Mouse (Mus musculus): Measurements from ENCODE around the gene Rimbp3. TPM values are rescaled to one million over a fixed set of nuclear protein-coding genes. Genes with fewer than 3 reads are reported as not detected.

The Rimbp3 gene
- total and polyA plus RNA-seq, 2 experiments = not detected

GRCm38 (mm10) chr16:17204990-17205389 is 3.4 kb upstream of the Rimbp3 start:
- no peak overlapping the region for H3K9ac ChIP-seq (ENCODE audit: low read depth, low read length)
- H3K27me3 ChIP-seq (ENCODE audit: control insufficient read depth, insufficient read depth, low read length) = peaks cover 4% of the 10 kb centered on the region; the same call in 1 of the 2 replicates
- peak; percentile 54 for DNase-seq (ENCODE audit: extremely low read depth, low read depth, low spot score)
- peaks cover 1% of the 10 kb centered on the region for H3K4me1 ChIP-seq (ENCODE audit: control insufficient read depth, insufficient read depth, low read length)
- H3K36me3 ChIP-seq (ENCODE audit: control insufficient read depth, insufficient read depth, low read length) = no peaks in the 10 kb centered on the region
- TF ChIP-seq POLR2A (IDR thresholded peaks at IDR 0.05; ENCODE audit: extremely low read depth, insufficient read depth, low read length) = no peak
- peak; percentile 47 for TF ChIP-seq CTCF (IDR thresholded peaks at IDR 0.05; ENCODE audit: low read depth, low read length)
- H3K27ac ChIP-seq (replicated peaks; ENCODE audit: insufficient read depth, low read depth, low read length) = no peak overlapping the region
- WGBS = 4% methylated on average over 6 of the region's 6 CpGs
- H3K4me3 ChIP-seq (ENCODE audit: insufficient read depth, low read depth, low read length) = no peak overlapping the region
- peaks cover 13% of the 10 kb centered on the region; the same call in 1 of the 2 replicates for H3K79me2 ChIP-seq (ENCODE audit: control insufficient read depth, insufficient read depth, low read length)

- H3K4me3 ChIP-seq (ENCODE audit: insufficient read depth, low read depth, low read length) = peak overlapping the region; percentile 61
- no peak for TF ChIP-seq POLR2A (IDR thresholded peaks at IDR 0.05; ENCODE audit: extremely low read depth, insufficient read depth, low read length)
- no peak; the same call in 1 of the 2 replicates for TF ChIP-seq CTCF (IDR thresholded peaks at IDR 0.05; ENCODE audit: low read depth, low read length)
- WGBS = under 1% methylated on average over 37 of the region's 37 CpGs
- peaks cover 4% of the 10 kb centered on the region; the same call in 1 of the 2 replicates for H3K27me3 ChIP-seq (ENCODE audit: control insufficient read depth, insufficient read depth, low read length)
- H3K4me1 ChIP-seq (ENCODE audit: control insufficient read depth, insufficient read depth, low read length) = peaks cover 2% of the 10 kb centered on the region
- peak; percentile 24 for DNase-seq (ENCODE audit: extremely low read depth, low read depth, low spot score)
- H3K36me3 ChIP-seq (ENCODE audit: control insufficient read depth, insufficient read depth, low read length) = no peaks in the 10 kb centered on the region
- H3K79me2 ChIP-seq (ENCODE audit: control insufficient read depth, insufficient read depth, low read length) = no peaks in the 10 kb centered on the region
- H3K27ac ChIP-seq (replicated peaks; ENCODE audit: insufficient read depth, low read depth, low read length) = no peak overlapping the region
- H3K9ac ChIP-seq (ENCODE audit: low read depth, low read length) = no peak overlapping the region
Measured at GRCm38 (mm10) chr16:17209404-17209960, 1.1 kb downstream of the Rimbp3 start.

GRCm38 (mm10) chr16:17209981-17210838 is 1.8 kb downstream of the Rimbp3 start:
- no peak overlapping the region for H3K9ac ChIP-seq (ENCODE audit: low read depth, low read length)
- H3K36me3 ChIP-seq (ENCODE audit: control insufficient read depth, insufficient read depth, low read length) = no peaks in the 10 kb centered on the region
- H3K79me2 ChIP-seq (ENCODE audit: control insufficient read depth, insufficient read depth, low read length) = no peaks in the 10 kb centered on the region
- WGBS = 12% methylated on average over 48 of the region's 48 CpGs
- H3K27me3 ChIP-seq (ENCODE audit: control insufficient read depth, insufficient read depth, low read length) = peaks cover 4% of the 10 kb centered on the region; the same call in 1 of the 2 replicates
- peak; percentile 97 for TF ChIP-seq CTCF (IDR thresholded peaks at IDR 0.05; ENCODE audit: low read depth, low read length)
- no peak for TF ChIP-seq POLR2A (IDR thresholded peaks at IDR 0.05; ENCODE audit: extremely low read depth, insufficient read depth, low read length)
- peaks cover 2% of the 10 kb centered on the region for H3K4me1 ChIP-seq (ENCODE audit: control insufficient read depth, insufficient read depth, low read length)
- H3K4me3 ChIP-seq (ENCODE audit: insufficient read depth, low read depth, low read length) = peak overlapping the region; percentile 61; the same call in 1 of the 2 replicates
- DNase-seq (ENCODE audit: extremely low read depth, low read depth, low spot score) = peak; percentile 68
- no peak overlapping the region for H3K27ac ChIP-seq (replicated peaks; ENCODE audit: insufficient read depth, low read depth, low read length)

GRCm38 (mm10) chr16:17216934-17217633 is 8.7 kb downstream of the Rimbp3 start:
- Histone ChIP-seq H3K79me2 (ENCODE audit: control insufficient read depth, insufficient read depth, low read length) (no peaks in the 10 kb centered on the region), H3K9ac (ENCODE audit: low read depth, low read length) (no peak overlapping the region), H3K27me3 (ENCODE audit: control insufficient read depth, insufficient read depth, low read length) (no peaks in the 10 kb centered on the region), H3K4me1 (ENCODE audit: control insufficient read depth, insufficient read depth, low read length) (no peaks in the 10 kb centered on the region), H3K4me3 (ENCODE audit: insufficient read depth, low read depth, low read length) (no peak overlapping the region), H3K27ac (replicated peaks; ENCODE audit: insufficient read depth, low read depth, low read length) (no peak overlapping the region), H3K36me3 (ENCODE audit: control insufficient read depth, insufficient read depth, low read length) (no peaks in the 10 kb centered on the region)
- WGBS = 21% methylated on average over 8 of the region's 8 CpGs
- TF ChIP-seq POLR2A (IDR thresholded peaks at IDR 0.05; ENCODE audit: extremely low read depth, insufficient read depth, low read length) (no peak), CTCF (IDR thresholded peaks at IDR 0.05; ENCODE audit: low read depth, low read length) (no peak)
- DNase-seq (ENCODE audit: extremely low read depth, low read depth, low spot score) = peak; percentile 53

GRCm38 (mm10) chr16:17220127-17220733 is 11.8 kb downstream of the Rimbp3 start:
- 55% methylated on average over 7 of the region's 7 CpGs for WGBS
- Histone ChIP-seq H3K27ac (replicated peaks; ENCODE audit: insufficient read depth, low read depth, low read length) (no peak overlapping the region), H3K4me3 (ENCODE audit: insufficient read depth, low read depth, low read length) (no peak overlapping the region), H3K4me1 (ENCODE audit: control insufficient read depth, insufficient read depth, low read length) (no peaks in the 10 kb centered on the region), H3K79me2 (ENCODE audit: control insufficient read depth, insufficient read depth, low read length) (no peaks in the 10 kb centered on the region), H3K9ac (ENCODE audit: low read depth, low read length) (no peak overlapping the region), H3K27me3 (ENCODE audit: control insufficient read depth, insufficient read depth, low read length) (no peaks in the 10 kb centered on the region), H3K36me3 (ENCODE audit: control insufficient read depth, insufficient read depth, low read length) (no peaks in the 10 kb centered on the region)
- TF ChIP-seq CTCF (IDR thresholded peaks at IDR 0.05; ENCODE audit: low read depth, low read length) = no peak
- no peak for TF ChIP-seq POLR2A (IDR thresholded peaks at IDR 0.05; ENCODE audit: extremely low read depth, insufficient read depth, low read length)
- no peak for DNase-seq (ENCODE audit: extremely low read depth, low read depth, low spot score)

Measured in liver, adult 2 months (tissue).